Mouse (Mus musculus): ENCODE results near the gene Gm3453. TPM values are rescaled to one million over a fixed set of nuclear protein-coding genes. Genes with fewer than 3 reads are reported as not detected.
A peak's percentile ranks its signal among the peaks of the same experiment; 100 is the strongest.
"Not testable (repeated sequence)": the region's sequence is repeated elsewhere in the genome, so short reads cannot be mapped to it uniquely, and the experiment has no call there.

Gene Gm3453
- polyA plus RNA-seq (2015; fragmentation: Nextera tagmentation; extraction: Ambion mirVana), result not detected in 2 replicates

- H3K9me3 ChIP-seq; H3K4me3 ChIP-seq; ATAC-seq (replicated peaks); H3K27ac ChIP-seq (replicated peaks); H3K27me3 ChIP-seq; H3K4me1 ChIP-seq; H3K4me2 ChIP-seq (replicated peaks); H3K36me3 ChIP-seq; H3K9ac ChIP-seq (replicated peaks): not testable (repeated sequence)
- whole genome bisulfite sequencing, result 64% methylated on average over 2 of the region's 2 CpGs
These were observed at the start of gene Gm3453 for GRCm38 (mm10) chr14:5979037-5979436. Gene Gm3453 (minus strand): TSS chr14:5979137.

GRCm38 (mm10) chr14:5987136-5987535, 8.2 kb upstream of the Gm3453 start:
- not testable (repeated sequence) for H3K9ac ChIP-seq (replicated peaks); H3K4me2 ChIP-seq (replicated peaks); H3K27me3 ChIP-seq; H3K4me3 ChIP-seq; H3K36me3 ChIP-seq; H3K4me1 ChIP-seq; H3K9me3 ChIP-seq; ATAC-seq (replicated peaks); H3K27ac ChIP-seq (replicated peaks)
- WGBS, result 81% methylated on average over 7 of the region's 7 CpGs

- not testable (repeated sequence) for H3K27me3 ChIP-seq; ATAC-seq (replicated peaks); H3K27ac ChIP-seq (replicated peaks); H3K36me3 ChIP-seq; H3K4me1 ChIP-seq; H3K4me3 ChIP-seq; H3K9ac ChIP-seq (replicated peaks); H3K9me3 ChIP-seq; H3K4me2 ChIP-seq (replicated peaks)
- 13% methylated on average over 4 of the region's 4 CpGs for WGBS
These were observed 16.5 kb downstream of the Gm3453 start for GRCm38 (mm10) chr14:5962441-5962840.

GRCm38 (mm10) chr14:5961635-5962034, 17.3 kb downstream of the Gm3453 start, which contains the start of gene Gm3248:
Gene Gm3248 (minus strand): TSS chr14:5961745.
- Histone ChIP-seq H3K9ac (replicated peaks) (peak within 1 kb of the TSS; percentile 50), H3K4me3 (peak within 1 kb of the TSS; percentile 48), H3K4me2 (replicated peaks) (peak within 1 kb of the TSS; percentile 84)
- H3K9me3 ChIP-seq; H3K27me3 ChIP-seq; H3K4me1 ChIP-seq; H3K36me3 ChIP-seq; ATAC-seq (replicated peaks); H3K27ac ChIP-seq (replicated peaks): not testable (repeated sequence)
- WGBS, result under 1% methylated on average over 20 of the region's 23 CpGs

DNA sequence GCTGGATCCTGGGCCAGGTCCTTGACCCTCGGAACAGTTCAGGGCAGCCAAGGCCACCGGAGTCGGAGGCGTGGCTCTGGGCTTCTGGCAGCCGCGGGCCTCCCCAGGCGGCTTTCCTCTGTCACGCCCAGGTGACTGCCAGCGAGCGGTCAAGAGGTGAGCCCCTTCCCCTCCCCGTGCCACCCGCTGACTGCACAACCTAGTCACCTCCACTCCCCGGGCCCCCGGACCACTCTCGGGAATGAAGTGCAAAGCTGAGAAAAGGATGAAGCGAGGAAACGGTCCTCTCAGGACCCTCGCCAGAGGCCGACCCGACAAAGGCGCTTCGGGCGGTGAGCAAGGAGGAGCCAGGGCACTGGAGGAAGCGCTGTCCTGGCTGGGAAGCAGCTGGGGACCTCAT, 17.8 kb downstream of the Gm3453 start:
- H3K9me3 ChIP-seq; H3K4me1 ChIP-seq; H3K27ac ChIP-seq (replicated peaks); H3K27me3 ChIP-seq; H3K36me3 ChIP-seq: not testable (repeated sequence)
- Histone ChIP-seq H3K4me2 (replicated peaks) (peak overlapping the region; percentile 84), H3K9ac (replicated peaks) (peak overlapping the region; percentile 50), H3K4me3 (peak overlapping the region; percentile 48)
- 1% methylated on average over 23 of the region's 24 CpGs for WGBS
- ATAC-seq (replicated peaks), result 0 out of 2 replicates have a peak, but pooled peaks have one; percentile 58

DNA sequence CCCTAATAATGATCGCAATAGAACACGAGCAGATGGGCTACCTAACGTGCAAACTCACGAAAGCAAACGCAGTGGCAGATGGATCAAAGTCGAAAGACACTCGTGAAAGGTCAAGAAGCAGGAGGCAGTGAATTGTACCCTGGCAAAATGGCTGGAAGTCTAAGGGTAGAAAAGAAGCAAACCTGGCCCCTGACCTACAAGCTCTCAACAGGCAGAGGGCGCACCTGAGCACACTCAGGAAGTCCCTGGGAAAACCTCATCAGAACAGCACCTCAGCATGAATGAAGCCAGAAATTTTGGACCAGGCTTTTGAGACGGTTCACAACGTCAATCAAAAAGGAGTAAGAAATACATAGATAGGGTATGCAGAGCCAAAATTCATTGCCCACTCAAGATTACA, 18.5 kb downstream of the Gm3453 start:
- not testable (repeated sequence) for ATAC-seq (replicated peaks); H3K4me2 ChIP-seq (replicated peaks); H3K36me3 ChIP-seq; H3K9ac ChIP-seq (replicated peaks); H3K9me3 ChIP-seq; H3K4me3 ChIP-seq; H3K27me3 ChIP-seq; H3K4me1 ChIP-seq; H3K27ac ChIP-seq (replicated peaks)
- 12% methylated on average over 6 of the region's 10 CpGs for WGBS

- not testable (repeated sequence) for H3K4me1 ChIP-seq; H3K36me3 ChIP-seq; H3K4me3 ChIP-seq; H3K9me3 ChIP-seq; ATAC-seq (replicated peaks); H3K9ac ChIP-seq (replicated peaks); H3K4me2 ChIP-seq (replicated peaks); H3K27ac ChIP-seq (replicated peaks); H3K27me3 ChIP-seq
- 77% methylated on average over 7 of the region's 7 CpGs for WGBS
These were observed 55.7 kb downstream of the Gm3453 start for GRCm38 (mm10) chr14:5923276-5923675.

Other genes starting within 250 kb of the Gm3453 start
- 0.34 and 0.75 TPM in 2 replicates for gene Gm3373, start 237.6 kb downstream of the Gm3453 start, polyA plus RNA-seq (2015; fragmentation: Nextera tagmentation; extraction: Ambion mirVana)
- gene Gm3383, start 171.2 kb downstream of the Gm3453 start, polyA plus RNA-seq (2015; fragmentation: Nextera tagmentation; extraction: Ambion mirVana), result 5.3 and 5.5 TPM in 2 replicates
- gene Gm3424, start 148.8 kb downstream of the Gm3453 start, polyA plus RNA-seq (2015; fragmentation: Nextera tagmentation; extraction: Ambion mirVana), result not detected in 2 replicates
- gene Gm8237, start 98.8 kb downstream of the Gm3453 start, polyA plus RNA-seq (2015; fragmentation: Nextera tagmentation; extraction: Ambion mirVana), result 0.27 and 0.43 TPM in 2 replicates
- 1.4 and 1.6 TPM in 2 replicates for gene Gm3248, start 17.4 kb downstream of the Gm3453 start, polyA plus RNA-seq (2015; fragmentation: Nextera tagmentation; extraction: Ambion mirVana)
- not detected in 2 replicates for gene Gm6337, start 79.1 kb upstream of the Gm3453 start, polyA plus RNA-seq (2015; fragmentation: Nextera tagmentation; extraction: Ambion mirVana)
- gene Gm8206, start 114.8 kb upstream of the Gm3453 start, polyA plus RNA-seq (2015; fragmentation: Nextera tagmentation; extraction: Ambion mirVana), result 2.9 and 3.7 TPM in 2 replicates
- gene Gm3468, start 129.5 kb upstream of the Gm3453 start, polyA plus RNA-seq (2015; fragmentation: Nextera tagmentation; extraction: Ambion mirVana), result 2.4 and 2.9 TPM in 2 replicates
- not detected in 2 replicates for gene Gm3476, start 146.7 kb upstream of the Gm3453 start, polyA plus RNA-seq (2015; fragmentation: Nextera tagmentation; extraction: Ambion mirVana)
- not detected in 2 replicates for gene Gm21560, start 240.2 kb upstream of the Gm3453 start, polyA plus RNA-seq (2015; fragmentation: Nextera tagmentation; extraction: Ambion mirVana)

Data from forebrain, embryonic 15.5 days (tissue).